Mouse (Mus musculus) intestine, embryonic 16.5 days (tissue): Measurements from ENCODE around the gene Psmd5. TPM values are rescaled to one million over a fixed set of nuclear protein-coding genes. Genes with fewer than 3 reads are reported as not detected.
A peak's percentile ranks its signal among the peaks of the same experiment; 100 is the strongest.
"Not testable (repeated sequence)": the region's sequence is repeated elsewhere in the genome, so short reads cannot be mapped to it uniquely, and the experiment has no call there.

Experiments
- ATAC-seq: fragments of 200-750 bp; cut with Nextera tagmentation; 2 replicates; pipeline ENCODE4 v1.8.0; 2017; ENCODE audit warnings: moderate TSS enrichment, moderate library complexity
- H3K27ac ChIP-seq: fragments of 300-500 bp; sonication (generic); 2 replicates; pipeline ENCODE4 v1.5.1; 2014; ENCODE audit warnings: mild to moderate bottlenecking, low read length
- H3K27me3 ChIP-seq: fragments of 300-500 bp; sonication (generic); replicated peaks from 2 replicates; pipeline ENCODE4 v1.6.1; 2014; ENCODE audit warnings: low read length, control low read depth, mixed read lengths; ENCODE audit not compliant: control insufficient read depth, insufficient read depth
- H3K36me3 ChIP-seq: fragments of 300-500 bp; sonication (generic); 2 replicates; pipeline ENCODE4 v1.6.1; 2014; ENCODE audit warnings: low read length, control low read depth; ENCODE audit not compliant: control insufficient read depth, insufficient read depth
- H3K4me1 ChIP-seq: fragments of 300-500 bp; sonication (generic); 2 replicates; pipeline ENCODE4 v1.6.1; 2014; ENCODE audit warnings: low read length, control low read depth, mixed read lengths; ENCODE audit not compliant: control insufficient read depth, insufficient read depth
- H3K4me2 ChIP-seq: fragments of 300-500 bp; sonication (generic); 2 replicates; pipeline ENCODE4 v1.6.1; 2014; ENCODE audit warnings: low read depth, low read length, control low read depth
- H3K4me3 ChIP-seq: fragments of 300-500 bp; sonication (generic); 2 replicates; pipeline ENCODE4 v1.5.1; 2014; ENCODE audit warnings: mild to moderate bottlenecking, low read length
- H3K9ac ChIP-seq: fragments of 300-500 bp; sonication (generic); 2 replicates; pipeline ENCODE4 v1.6.1; 2014; ENCODE audit warnings: low read depth, low read length
- H3K9me3 ChIP-seq: fragments of 300-500 bp; sonication (generic); 2 replicates; pipeline ENCODE4 v1.6.1; 2016; ENCODE audit warnings: low read length, control low read depth; ENCODE audit not compliant: control insufficient read depth
- WGBS: fragments of 180-500 bp; shearing (Covaris S2); extraction: QIAGEN DNeasy Blood & Tissue Kit; methylation state at CpG from one replicate; pipeline ENCODE4 v1.1.7; 2014; 5-methylcytosine and 5-hydroxymethylcytosine counted together
- polyA plus RNA-seq: library from polyadenylated mRNA; unstranded; fragments of >200 nt; fragmentation: Nextera tagmentation; extraction: Ambion mirVana; gene quantifications from 2 replicates; pipeline ENCODE4 v1.2.1, GENCODE M21; 2015

Gene Psmd5
- polyA plus RNA-seq, 1 experiment from 2014 or later = 103 TPM

DNA sequence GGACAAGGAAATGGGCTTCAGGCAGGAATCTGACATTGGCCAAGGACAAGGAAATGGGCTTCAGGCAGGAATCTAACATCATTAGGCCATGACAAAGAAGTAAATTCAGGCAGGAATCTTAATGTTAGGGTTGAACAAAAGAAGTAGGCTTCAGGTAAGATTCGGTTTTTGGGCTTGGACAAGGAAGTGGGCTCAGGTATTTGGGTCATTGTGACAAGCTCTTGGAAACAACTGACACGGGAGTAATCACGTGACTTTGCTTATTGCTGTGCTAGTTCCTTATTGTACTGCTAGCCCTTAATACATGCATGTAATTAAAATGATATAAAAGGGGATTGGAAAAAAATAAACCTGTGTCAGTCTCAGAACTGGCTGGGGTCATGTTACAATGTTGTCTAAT is 39.1 kb downstream of the Psmd5 start:
- H3K4me1 ChIP-seq = no peaks in the 10 kb centered on the region
- H3K4me3 ChIP-seq = no peak overlapping the region
- no peaks in the 10 kb centered on the region for H3K9me3 ChIP-seq
- H3K9ac ChIP-seq = no peak overlapping the region
- no peak overlapping the region for H3K27ac ChIP-seq
- H3K27me3 ChIP-seq = no peaks in the 10 kb centered on the region
- no peak for ATAC-seq
- H3K4me2 ChIP-seq = no peak overlapping the region
- H3K36me3 ChIP-seq = no peaks in the 10 kb centered on the region
- WGBS = 77% methylated on average over 3 of the region's 3 CpGs

DNA sequence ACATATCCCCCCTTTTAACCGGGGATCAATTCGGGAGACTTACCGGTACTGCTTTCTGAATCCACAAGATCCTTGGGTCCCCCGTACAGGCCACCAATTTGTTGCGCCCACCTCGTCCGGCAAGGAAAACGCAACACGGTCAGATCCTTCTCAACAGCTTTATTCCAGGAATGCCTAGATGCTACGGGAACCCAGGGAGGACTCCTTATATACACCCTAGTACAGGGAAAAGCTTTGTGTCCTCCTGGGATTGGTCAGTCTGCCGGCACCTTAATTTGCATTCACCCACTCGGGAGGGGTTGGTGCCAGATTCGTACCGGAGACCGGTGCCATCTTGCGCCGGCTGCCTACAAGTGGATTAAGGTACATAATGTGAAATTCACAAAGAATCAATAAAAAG is 41.1 kb downstream of the Psmd5 start:
- Histone ChIP-seq H3K4me3 (no peak overlapping the region), H3K9me3 (no peaks in the 10 kb centered on the region), H3K27ac (no peak overlapping the region), H3K36me3 (no peaks in the 10 kb centered on the region), H3K4me1 (no peaks in the 10 kb centered on the region), H3K9ac (no peak overlapping the region), H3K4me2 (no peak overlapping the region), H3K27me3 (no peaks in the 10 kb centered on the region)
- no peak for ATAC-seq
- 89% methylated on average over 17 of the region's 17 CpGs for WGBS

DNA sequence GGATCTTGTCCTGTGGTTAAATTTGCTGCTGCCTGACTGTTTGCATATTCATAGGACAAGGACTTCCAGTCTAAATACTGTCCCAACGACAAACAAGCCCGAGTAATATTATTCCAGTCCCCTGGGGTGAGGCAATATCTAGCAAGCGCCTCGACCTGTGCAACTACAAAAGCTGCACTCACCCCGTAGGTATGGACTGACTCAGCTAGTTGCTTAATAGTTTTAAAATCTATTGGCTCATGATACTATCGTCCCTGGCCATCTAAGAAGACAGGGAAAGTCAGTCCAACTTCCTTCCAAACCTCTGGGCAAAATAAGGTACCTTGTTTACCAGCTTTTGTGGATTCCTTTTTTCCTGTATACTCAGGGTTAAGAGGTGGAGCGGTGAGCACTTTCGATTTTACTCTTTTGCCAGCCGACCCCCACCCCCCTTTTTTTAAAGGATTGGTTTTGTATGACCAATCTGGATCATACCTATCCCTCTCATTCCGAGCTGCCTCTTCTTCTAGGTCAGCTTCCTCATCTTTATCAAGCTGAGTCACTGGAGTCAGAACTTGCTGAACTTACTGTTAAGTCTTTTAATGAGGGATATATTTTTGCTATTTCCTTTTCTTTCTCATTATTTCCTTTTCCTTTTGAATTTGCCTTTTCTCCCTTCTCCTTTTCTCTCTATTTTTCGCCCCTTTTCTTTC is 41.9 kb downstream of the Psmd5 start, which contains the start of gene Gm34653:
Gene Gm34653 (plus strand): TSS at position 242 of the 692 bp plus-strand sequence.
- not testable (repeated sequence) for H3K4me1 ChIP-seq, H3K9ac ChIP-seq, ATAC-seq, H3K27me3 ChIP-seq, H3K27ac ChIP-seq, H3K36me3 ChIP-seq, H3K4me3 ChIP-seq, H3K9me3 ChIP-seq, H3K4me2 ChIP-seq
- WGBS = 70% methylated on average over 11 of the region's 11 CpGs

DNA sequence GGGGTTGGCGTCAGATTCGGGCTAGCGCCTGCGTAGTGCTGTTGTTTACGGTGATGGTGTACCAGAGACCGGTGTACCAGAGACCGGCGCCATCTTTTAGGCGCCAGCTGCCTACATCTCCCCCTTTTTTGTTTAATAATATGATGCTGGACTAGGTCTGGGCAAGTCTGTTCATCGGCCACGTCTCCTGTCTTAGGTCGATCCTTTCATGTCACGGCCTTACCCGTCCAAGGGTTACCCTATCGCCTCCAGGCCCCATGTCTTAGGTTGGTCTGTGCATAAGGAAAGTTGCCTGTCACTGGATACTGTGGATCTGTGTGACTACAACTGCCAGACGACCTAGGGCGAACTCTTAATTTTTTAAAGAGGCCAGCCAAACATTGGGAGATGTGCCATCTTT is 44.7 kb downstream of the Psmd5 start:
- H3K27me3 ChIP-seq, H3K9ac ChIP-seq, H3K4me1 ChIP-seq, H3K27ac ChIP-seq, H3K9me3 ChIP-seq, H3K36me3 ChIP-seq, H3K4me3 ChIP-seq, H3K4me2 ChIP-seq, ATAC-seq: not testable (repeated sequence)
- WGBS = 95% methylated on average over 17 of the region's 17 CpGs

DNA sequence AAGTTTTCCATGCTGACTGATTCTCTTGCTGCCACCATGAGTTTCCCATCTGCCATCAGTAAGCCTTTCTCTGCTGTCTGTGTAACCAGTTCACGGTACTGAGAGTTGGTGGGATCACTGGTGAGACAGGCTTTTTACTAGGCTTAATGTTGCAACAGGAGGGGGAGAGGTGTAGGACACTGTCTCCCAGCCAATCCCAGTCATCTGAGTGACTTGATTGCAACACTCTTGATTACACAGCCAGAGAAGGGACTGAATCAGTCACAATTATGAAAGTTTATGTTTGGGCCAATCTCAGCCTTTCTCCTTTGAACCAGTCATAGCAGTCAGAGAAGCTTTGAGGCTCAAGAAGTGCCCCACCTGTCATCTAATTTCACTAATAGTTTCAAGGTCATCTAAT is 46.7 kb downstream of the Psmd5 start:
- no peak overlapping the region for H3K4me2 ChIP-seq
- no peak overlapping the region for H3K9ac ChIP-seq

DNA sequence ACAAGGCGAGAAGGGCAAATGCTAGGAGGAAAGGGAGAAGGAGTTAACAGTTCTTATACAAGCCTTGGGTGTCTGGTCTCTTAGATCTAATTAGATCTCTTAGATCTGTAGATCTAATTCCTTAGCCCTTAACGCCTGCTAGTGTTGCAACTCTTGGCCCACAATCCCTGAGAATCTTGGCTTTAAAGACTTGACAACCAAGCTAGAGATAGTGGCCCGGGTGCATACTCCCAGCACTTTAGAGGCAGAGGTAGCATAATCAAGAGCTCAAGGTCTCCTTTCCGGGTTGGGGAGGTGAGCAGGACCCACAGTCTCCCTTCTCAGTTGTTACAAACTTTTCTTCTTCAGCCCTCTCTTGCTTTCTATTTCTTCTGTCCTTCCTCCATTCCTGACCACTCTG is 47.2 kb downstream of the Psmd5 start:
- Histone ChIP-seq H3K27me3 (no peaks in the 10 kb centered on the region), H3K4me1 (peaks cover 10% of the 10 kb centered on the region; the same call in 1 of the 2 replicates), H3K4me3 (no peak overlapping the region), H3K27ac (no peak overlapping the region), H3K4me2 (no peak overlapping the region), H3K9ac (no peak overlapping the region), H3K36me3 (0 out of 2 replicates have a peak, but pooled peaks cover 2% of the 10 kb centered on the region), H3K9me3 (no peaks in the 10 kb centered on the region)
- WGBS = 79% methylated on average over 4 of the region's 4 CpGs
- no peak for ATAC-seq

More for the DNA sequence above, 46.7 kb downstream of the Psmd5 start:
- ATAC-seq = peak; percentile 45
- H3K27ac ChIP-seq = no peak overlapping the region
- 71% methylated on average over 1 of the region's 1 CpGs for WGBS
- peaks cover 10% of the 10 kb centered on the region; the same call in 1 of the 2 replicates for H3K4me1 ChIP-seq
- H3K36me3 ChIP-seq = no peaks in the 10 kb centered on the region
- no peaks in the 10 kb centered on the region for H3K9me3 ChIP-seq
- no peaks in the 10 kb centered on the region for H3K27me3 ChIP-seq
- no peak overlapping the region for H3K4me3 ChIP-seq

DNA sequence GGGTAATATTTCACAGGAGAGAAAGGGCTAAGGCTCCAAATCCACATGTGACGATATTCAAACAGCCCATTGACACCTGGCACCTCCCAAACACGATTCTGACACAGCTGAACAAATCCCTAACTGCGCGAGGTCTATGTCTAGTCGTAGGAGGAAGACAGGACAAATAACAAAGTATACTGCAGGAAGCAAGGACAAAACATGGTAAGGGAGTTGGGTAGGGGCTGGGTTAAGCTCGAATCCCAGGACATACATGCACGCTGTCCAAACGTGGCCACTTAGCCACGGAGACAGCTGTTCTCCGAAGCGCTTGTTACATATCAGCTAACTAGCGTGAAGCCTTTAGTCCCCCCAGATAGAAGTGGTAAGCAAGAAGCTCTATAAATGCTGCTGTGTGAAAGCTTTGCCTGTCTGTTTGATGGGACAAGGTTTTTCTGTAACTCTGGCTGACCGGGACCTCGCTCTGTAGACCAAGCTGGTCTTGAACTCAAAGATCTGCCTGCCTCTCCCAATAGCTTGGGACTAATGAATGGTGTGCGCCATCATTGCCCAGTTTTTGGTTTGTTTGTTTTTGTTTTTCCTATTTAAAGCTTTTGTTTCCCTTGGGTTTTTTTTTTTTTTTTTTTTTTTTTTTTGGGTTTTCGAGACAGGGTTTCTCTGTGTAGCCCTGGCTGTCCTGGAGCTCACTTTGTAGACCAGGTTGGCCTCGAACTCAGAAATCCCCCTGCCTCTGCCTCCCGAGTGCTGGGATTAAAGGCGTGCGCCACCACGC is 48.1 kb downstream of the Psmd5 start:
- 32% methylated on average over 20 of the region's 21 CpGs for whole genome bisulfite sequencing
- Histone ChIP-seq H3K4me3 (peak overlapping the region; percentile 99), H3K4me1 (peaks cover 10% of the 10 kb centered on the region; the same call in 1 of the 2 replicates), H3K4me2 (peak overlapping the region; percentile 86), H3K27ac (peak overlapping the region; percentile 87), H3K36me3 (0 out of 2 replicates have a peak, but pooled peaks cover 4% of the 10 kb centered on the region), H3K9me3 (no peaks in the 10 kb centered on the region), H3K9ac (peak overlapping the region; percentile 99), H3K27me3 (no peaks in the 10 kb centered on the region)
- ATAC-seq = peak; percentile 54

- H3K27ac ChIP-seq = peak within 1 kb of the TSS; percentile 87
- H3K4me3 ChIP-seq = peak within 1 kb of the TSS; percentile 99
- peak within 1 kb of the TSS; percentile 99 for H3K9ac ChIP-seq
- ATAC-seq = peak; percentile 98
- peaks cover 10% of the 10 kb centered on the region; the same call in 1 of the 2 replicates for H3K4me1 ChIP-seq
- H3K9me3 ChIP-seq = no peaks in the 10 kb centered on the region
- H3K36me3 ChIP-seq = 0 out of 2 replicates have a peak, but pooled peaks cover 4% of the 10 kb centered on the region
- H3K4me2 ChIP-seq = peak within 1 kb of the TSS; percentile 86
- no peaks in the 10 kb centered on the region for H3K27me3 ChIP-seq
- WGBS = under 1% methylated on average over 57 of the region's 57 CpGs
Measured at GRCm38 (mm10) chr2:34825827-34826459, 48.8 kb downstream of the Psmd5 start, which contains the start of gene Fbxw2. Gene Fbxw2 (minus strand): TSS chr2:34826311.

DNA sequence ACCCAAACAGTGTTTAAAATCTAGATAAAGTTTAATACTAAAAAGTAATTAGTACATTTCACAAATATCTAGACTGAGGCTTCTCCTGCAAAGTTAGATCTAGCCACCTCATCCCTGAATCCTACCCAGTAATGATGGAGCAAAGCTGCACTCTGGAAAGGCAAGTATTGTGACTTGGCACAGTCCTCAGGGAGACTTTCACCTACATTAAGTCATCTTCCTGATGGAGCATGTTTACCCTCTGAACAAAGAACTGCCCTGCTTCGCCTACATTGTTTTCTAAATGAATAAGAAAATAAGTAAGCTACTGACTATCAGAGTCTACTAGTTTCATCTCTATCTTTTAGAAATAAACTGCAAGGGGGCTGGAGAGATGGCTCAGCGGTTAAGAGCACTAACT is 56.3 kb downstream of the Psmd5 start:
- H3K27me3 ChIP-seq = no peaks in the 10 kb centered on the region
- no peak overlapping the region for H3K4me2 ChIP-seq
- H3K36me3 ChIP-seq = 0 out of 2 replicates have a peak, but pooled peaks cover 9% of the 10 kb centered on the region
- H3K4me1 ChIP-seq = no peaks in the 10 kb centered on the region
- H3K9ac ChIP-seq = no peak overlapping the region
- no peak for ATAC-seq
- 89% methylated on average over 2 of the region's 2 CpGs for WGBS
- no peak overlapping the region for H3K27ac ChIP-seq
- H3K9me3 ChIP-seq = no peaks in the 10 kb centered on the region
- no peak overlapping the region for H3K4me3 ChIP-seq
